Mouse (Mus musculus) embryonic facial prominence, embryonic 11.5 days (tissue): ENCODE results near the gene Efcab9. TPM values are rescaled to one million over a fixed set of nuclear protein-coding genes. Genes with fewer than 3 reads are reported as not detected.

Experiments used
- ATAC-seq: fragments of 200-750 bp; cut with Nextera tagmentation; replicated peaks from 2 replicates; pipeline ENCODE4 v1.8.0; 2017; ENCODE audit warnings: low read depth; ENCODE audit not compliant: insufficient number of reproducible peaks, low FRiP score, low TSS enrichment
- DNase-seq: peaks from one replicate; pipeline ENCODE4 v3.0.0-alpha.2; 2015; ENCODE audit warnings: low spot score
- H3K27ac ChIP-seq: fragments of 300-500 bp; sonication (generic); replicated peaks from 2 replicates; pipeline ENCODE4 v1.5.1; 2014; ENCODE audit warnings: mild to moderate bottlenecking, low read depth, low read length, control low read depth
- H3K27me3 ChIP-seq: fragments of 300-500 bp; sonication (generic); 2 replicates; pipeline ENCODE4 v1.6.1; 2014; ENCODE audit warnings: mild to moderate bottlenecking, low read length, moderate library complexity, mixed read lengths; ENCODE audit not compliant: control insufficient read depth, insufficient read depth
- H3K36me3 ChIP-seq: fragments of 300-500 bp; sonication (generic); replicated peaks from 2 replicates; pipeline ENCODE4 v1.6.1; 2014; ENCODE audit warnings: low read depth, mild to moderate bottlenecking, low read length, moderate library complexity, mixed read lengths; ENCODE audit not compliant: control insufficient read depth, insufficient read depth
- H3K4me1 ChIP-seq: fragments of 300-500 bp; sonication (generic); 2 replicates; pipeline ENCODE4 v1.6.1; 2014; ENCODE audit warnings: low read length, mixed read lengths; ENCODE audit not compliant: control insufficient read depth, insufficient read depth
- H3K4me2 ChIP-seq: fragments of 300-500 bp; sonication (generic); 2 replicates; pipeline ENCODE4 v1.6.1; 2014; ENCODE audit warnings: low read depth, mild to moderate bottlenecking, control low read depth, low read length, moderate library complexity
- H3K4me3 ChIP-seq: fragments of 300-500 bp; sonication (generic); 2 replicates; pipeline ENCODE4 v1.5.1; 2014; ENCODE audit warnings: low read depth, low read length, control low read depth
- H3K9ac ChIP-seq: fragments of 300-500 bp; sonication (generic); replicated peaks from 2 replicates; pipeline ENCODE4 v1.6.1; 2014; ENCODE audit warnings: mild to moderate bottlenecking, control low read depth, low read length
- H3K9me3 ChIP-seq: fragments of 300-500 bp; sonication (generic); replicated peaks from 2 replicates; pipeline ENCODE4 v1.6.1; 2016; ENCODE audit warnings: mild to moderate bottlenecking, low read length, inconsistent platforms, mixed read lengths; ENCODE audit not compliant: control insufficient read depth
- WGBS: fragments of 180-500 bp; shearing (Covaris S2); extraction: QIAGEN DNeasy Blood & Tissue Kit; methylation state at CpG from one replicate; pipeline ENCODE4 v1.1.7; 2014; 5-methylcytosine and 5-hydroxymethylcytosine counted together
- polyA plus RNA-seq: library from polyadenylated mRNA; unstranded; fragments of >200 nt; fragmentation: Nextera tagmentation; extraction: Ambion mirVana; gene quantifications from 2 replicates; pipeline ENCODE4 v1.2.1, GENCODE M21; 2014

Efcab9 gene
- polyA plus RNA-seq, 1 experiment from 2014 or later = 0.65 TPM

- H3K36me3 ChIP-seq = no peaks in the 10 kb centered on the region
- no peak overlapping the region for H3K9ac ChIP-seq
- H3K4me3 ChIP-seq = no peak overlapping the region
- no peaks in the 10 kb centered on the region for H3K27me3 ChIP-seq
- ATAC-seq = no peak
- H3K27ac ChIP-seq = no peak overlapping the region
- DNase-seq = no peak
- H3K4me1 ChIP-seq = no peaks in the 10 kb centered on the region
- H3K9me3 ChIP-seq = no peaks in the 10 kb centered on the region
- 83% methylated on average over 10 of the region's 10 CpGs for WGBS
- no peak overlapping the region for H3K4me2 ChIP-seq
Measured at GRCm38 (mm10) chr11:32547391-32547947, 15.6 kb upstream of the Efcab9 start.

GRCm38 (mm10) chr11:32546483-32546882 lies 14.6 kb upstream of the Efcab9 start:
- ATAC-seq = no peak
- H3K4me2 ChIP-seq = no peak overlapping the region
- no peaks in the 10 kb centered on the region for H3K4me1 ChIP-seq
- H3K36me3 ChIP-seq = no peaks in the 10 kb centered on the region
- H3K27ac ChIP-seq = no peak overlapping the region
- no peak for DNase-seq
- no peak overlapping the region for H3K9ac ChIP-seq
- no peak overlapping the region for H3K4me3 ChIP-seq
- H3K9me3 ChIP-seq = no peaks in the 10 kb centered on the region
- 91% methylated on average over 5 of the region's 5 CpGs for WGBS
- no peaks in the 10 kb centered on the region for H3K27me3 ChIP-seq

GRCm38 (mm10) chr11:32545605-32546004 lies 13.7 kb upstream of the Efcab9 start:
- H3K9ac ChIP-seq = no peak overlapping the region
- DNase-seq (no peak), ATAC-seq (no peak)
- H3K27me3 ChIP-seq = no peaks in the 10 kb centered on the region
- no peaks in the 10 kb centered on the region for H3K36me3 ChIP-seq
- no peak overlapping the region for H3K4me3 ChIP-seq
- no peaks in the 10 kb centered on the region for H3K4me1 ChIP-seq
- H3K9me3 ChIP-seq = no peaks in the 10 kb centered on the region
- no peak overlapping the region for H3K27ac ChIP-seq
- no peak overlapping the region for H3K4me2 ChIP-seq
- WGBS = 79% methylated on average over 12 of the region's 12 CpGs

- WGBS = 91% methylated on average over 5 of the region's 5 CpGs
- Histone ChIP-seq H3K9ac (no peak overlapping the region), H3K4me3 (no peak overlapping the region), H3K9me3 (no peaks in the 10 kb centered on the region), H3K4me1 (no peaks in the 10 kb centered on the region), H3K36me3 (no peaks in the 10 kb centered on the region), H3K27ac (no peak overlapping the region), H3K4me2 (no peak overlapping the region), H3K27me3 (no peaks in the 10 kb centered on the region)
- ATAC-seq = no peak
- DNase-seq = no peak
Measured at GRCm38 (mm10) chr11:32544497-32544896, 12.6 kb upstream of the Efcab9 start.

GRCm38 (mm10) chr11:32544041-32544440 lies 12.2 kb upstream of the Efcab9 start:
- no peak overlapping the region for H3K4me2 ChIP-seq
- H3K4me1 ChIP-seq = no peaks in the 10 kb centered on the region
- no peaks in the 10 kb centered on the region for H3K36me3 ChIP-seq
- H3K4me3 ChIP-seq = no peak overlapping the region
- no peak overlapping the region for H3K27ac ChIP-seq
- WGBS = 86% methylated on average over 6 of the region's 6 CpGs
- H3K27me3 ChIP-seq = no peaks in the 10 kb centered on the region
- H3K9ac ChIP-seq = no peak overlapping the region
- no peaks in the 10 kb centered on the region for H3K9me3 ChIP-seq
- no peak for ATAC-seq
- DNase-seq = no peak

- Histone ChIP-seq H3K36me3 (no peaks in the 10 kb centered on the region), H3K9me3 (no peaks in the 10 kb centered on the region), H3K4me1 (no peaks in the 10 kb centered on the region), H3K4me2 (no peak overlapping the region), H3K4me3 (no peak overlapping the region), H3K9ac (no peak overlapping the region), H3K27me3 (no peaks in the 10 kb centered on the region), H3K27ac (no peak overlapping the region)
- ATAC-seq = no peak
- WGBS = 54% methylated on average over 3 of the region's 3 CpGs
- no peak for DNase-seq
Measured at GRCm38 (mm10) chr11:32542687-32543411, 11.0 kb upstream of the Efcab9 start.

- Histone ChIP-seq H3K4me1 (no peaks in the 10 kb centered on the region), H3K9me3 (no peaks in the 10 kb centered on the region), H3K36me3 (no peaks in the 10 kb centered on the region), H3K9ac (no peak overlapping the region), H3K27ac (no peak overlapping the region), H3K4me3 (no peak overlapping the region), H3K27me3 (no peaks in the 10 kb centered on the region), H3K4me2 (no peak overlapping the region)
- WGBS = 92% methylated on average over 4 of the region's 4 CpGs
- DNase-seq (no peak), ATAC-seq (no peak)
Measured at GRCm38 (mm10) chr11:32542181-32542580, 10.3 kb upstream of the Efcab9 start.

- DNase-seq = no peak
- Histone ChIP-seq H3K4me1 (no peaks in the 10 kb centered on the region), H3K9me3 (no peaks in the 10 kb centered on the region), H3K27ac (no peak overlapping the region), H3K4me3 (no peak overlapping the region), H3K36me3 (no peaks in the 10 kb centered on the region), H3K27me3 (no peaks in the 10 kb centered on the region), H3K9ac (no peak overlapping the region), H3K4me2 (no peak overlapping the region)
- no peak for ATAC-seq
- 77% methylated on average over 6 of the region's 6 CpGs for WGBS
Measured at GRCm38 (mm10) chr11:32540463-32540862, 8.6 kb upstream of the Efcab9 start.
